Mouse (Mus musculus): ENCODE results near the gene Efemp1.

- TF ChIP-seq CTCF (IDR thresholded peaks at IDR 0.05; ENCODE audit: borderline replicate concordance, control insufficient read depth, extremely low read depth, insufficient read depth, low read length, poor library complexity): no peak
- TF ChIP-seq POLR2A (IDR thresholded peaks at IDR 0.05; ENCODE audit: control insufficient read depth, extremely low read depth, insufficient read depth, low read length, poor library complexity): no peak
Measured at GRCm38 (mm10) chr11:28833809-28834208, 19.2 kb upstream of the Efemp1 start.
